Mouse (Mus musculus): ENCODE data around the gene Il12b. TPM values are rescaled to one million over a fixed set of nuclear protein-coding genes. Genes with fewer than 3 reads are reported as not detected.

Gene Il12b
- total and polyA plus RNA-seq, 2 experiments from 2014 or later = not detected

DNA sequence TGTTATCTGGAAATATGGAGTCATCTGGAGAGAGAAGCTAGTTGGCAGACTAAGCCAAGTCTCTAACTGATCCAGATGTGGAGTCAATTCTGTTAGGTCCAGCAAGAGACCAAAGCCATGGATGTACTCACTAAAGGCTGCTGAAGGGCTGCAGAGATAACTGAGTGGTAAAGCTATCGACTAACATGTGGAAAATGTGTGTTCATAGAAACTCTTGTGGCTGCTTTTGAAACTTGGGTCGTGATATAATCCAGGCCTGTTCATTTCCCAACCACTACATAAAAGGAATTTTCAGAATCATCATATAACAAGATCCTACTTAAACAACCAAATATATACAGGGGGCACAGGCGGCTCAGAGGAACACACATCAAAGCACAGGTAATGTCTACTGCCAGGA lies 2.3 kb upstream of the Il12b start:
- no peak for ATAC-seq
- no peaks in the 10 kb centered on the region for H3K27me3 ChIP-seq (ENCODE audit: insufficient read depth, low read length)
- no peaks in the 10 kb centered on the region for H3K9me3 ChIP-seq (ENCODE audit: low read length)
- H3K27ac ChIP-seq = no peak overlapping the region
- peaks cover 4% of the 10 kb centered on the region; the same call in 1 of the 2 replicates for H3K4me1 ChIP-seq (ENCODE audit: insufficient read depth, low read length)
- no peak overlapping the region for H3K4me3 ChIP-seq (ENCODE audit: low read length)
- no peaks in the 10 kb centered on the region for H3K36me3 ChIP-seq (ENCODE audit: insufficient read depth, low read length)
- no peak overlapping the region for H3K4me2 ChIP-seq (ENCODE audit: low read depth, low read length)
- 87% methylated on average over 3 of the region's 3 CpGs for WGBS
- DNase-seq (ENCODE audit: low spot score) = no peak
- TF ChIP-seq CTCF (IDR thresholded peaks at IDR 0.05; ENCODE audit: low read depth) = no peak
- H3K9ac ChIP-seq (replicated peaks; ENCODE audit: low read length) = no peak overlapping the region

DNA sequence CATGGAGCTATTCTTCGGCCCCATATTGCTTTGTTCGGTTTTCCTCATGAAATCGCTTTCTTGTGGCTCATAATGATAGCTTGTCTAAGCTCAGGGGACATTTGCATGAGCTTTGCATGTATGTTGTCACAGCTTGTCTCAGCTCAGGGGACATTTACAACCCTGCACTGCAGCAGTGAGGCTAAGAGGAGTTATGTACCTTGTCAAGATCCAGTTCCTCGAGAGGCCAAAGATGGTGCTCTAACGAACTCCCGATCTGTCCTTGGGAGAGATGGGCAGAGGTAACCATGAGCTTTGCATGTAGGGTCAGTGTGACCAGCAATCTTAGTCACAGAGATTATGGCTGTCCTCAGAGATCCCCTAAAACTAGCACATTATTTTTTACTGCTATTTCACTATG lies 1.5 kb upstream of the Il12b start:
- H3K27me3 ChIP-seq (ENCODE audit: insufficient read depth, low read length) = no peaks in the 10 kb centered on the region
- peaks cover 7% of the 10 kb centered on the region; the same call in 1 of the 2 replicates for H3K4me1 ChIP-seq (ENCODE audit: insufficient read depth, low read length)
- DNase-seq (ENCODE audit: low spot score) (no peak), ATAC-seq (no peak)
- no peaks in the 10 kb centered on the region for H3K36me3 ChIP-seq (ENCODE audit: insufficient read depth, low read length)
- no peak overlapping the region for H3K4me3 ChIP-seq (ENCODE audit: low read length)
- 70% methylated on average over 6 of the region's 6 CpGs for WGBS
- no peaks in the 10 kb centered on the region for H3K9me3 ChIP-seq (ENCODE audit: low read length)
- peak overlapping the region; percentile 60 for H3K4me2 ChIP-seq (ENCODE audit: low read depth, low read length)
- H3K27ac ChIP-seq = no peak overlapping the region
- no peak for TF ChIP-seq CTCF (IDR thresholded peaks at IDR 0.05; ENCODE audit: low read depth)
- no peak overlapping the region for H3K9ac ChIP-seq (replicated peaks; ENCODE audit: low read length)

DNA sequence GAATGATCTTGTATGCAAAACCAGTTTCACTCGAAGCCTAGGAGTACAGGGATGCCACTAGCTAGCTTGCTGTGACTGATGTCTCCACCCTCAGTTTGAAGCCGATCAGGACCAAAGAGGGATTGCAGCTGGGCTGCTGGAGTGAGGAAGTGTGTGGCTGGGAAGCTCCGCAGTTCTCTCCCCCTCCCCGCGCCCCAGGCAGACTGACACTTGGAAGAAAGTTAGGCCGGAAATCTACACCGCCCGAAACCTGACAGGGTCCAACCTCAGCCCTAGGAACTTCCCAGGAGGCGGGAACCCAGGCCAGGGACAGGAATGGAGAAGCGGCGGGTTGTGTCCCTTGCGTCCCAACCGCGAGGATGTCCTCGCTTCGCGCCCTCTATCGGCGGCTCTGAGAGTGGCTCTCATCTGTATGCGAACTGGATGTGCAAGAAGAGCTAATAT lies 1.1 kb upstream of the Il12b start:
- DNase-seq (ENCODE audit: low spot score) = peak; percentile 88
- 1% methylated on average over 20 of the region's 20 CpGs for WGBS
- peak overlapping the region; percentile 60 for H3K4me2 ChIP-seq (ENCODE audit: low read depth, low read length)
- TF ChIP-seq CTCF (IDR thresholded peaks at IDR 0.05; ENCODE audit: low read depth) = peak; percentile 84
- no peaks in the 10 kb centered on the region for H3K36me3 ChIP-seq (ENCODE audit: insufficient read depth, low read length)
- H3K27me3 ChIP-seq (ENCODE audit: insufficient read depth, low read length) = no peaks in the 10 kb centered on the region
- peaks cover 7% of the 10 kb centered on the region; the same call in 1 of the 2 replicates for H3K4me1 ChIP-seq (ENCODE audit: insufficient read depth, low read length)
- peak; percentile 77 for ATAC-seq
- no peaks in the 10 kb centered on the region for H3K9me3 ChIP-seq (ENCODE audit: low read length)
- peak overlapping the region; percentile 27 for H3K4me3 ChIP-seq (ENCODE audit: low read length)
- no peak overlapping the region for H3K27ac ChIP-seq
- 0 out of 2 replicates have a peak overlapping the region, but pooled peaks have one; percentile 17 for H3K9ac ChIP-seq (replicated peaks; ENCODE audit: low read length)

DNA sequence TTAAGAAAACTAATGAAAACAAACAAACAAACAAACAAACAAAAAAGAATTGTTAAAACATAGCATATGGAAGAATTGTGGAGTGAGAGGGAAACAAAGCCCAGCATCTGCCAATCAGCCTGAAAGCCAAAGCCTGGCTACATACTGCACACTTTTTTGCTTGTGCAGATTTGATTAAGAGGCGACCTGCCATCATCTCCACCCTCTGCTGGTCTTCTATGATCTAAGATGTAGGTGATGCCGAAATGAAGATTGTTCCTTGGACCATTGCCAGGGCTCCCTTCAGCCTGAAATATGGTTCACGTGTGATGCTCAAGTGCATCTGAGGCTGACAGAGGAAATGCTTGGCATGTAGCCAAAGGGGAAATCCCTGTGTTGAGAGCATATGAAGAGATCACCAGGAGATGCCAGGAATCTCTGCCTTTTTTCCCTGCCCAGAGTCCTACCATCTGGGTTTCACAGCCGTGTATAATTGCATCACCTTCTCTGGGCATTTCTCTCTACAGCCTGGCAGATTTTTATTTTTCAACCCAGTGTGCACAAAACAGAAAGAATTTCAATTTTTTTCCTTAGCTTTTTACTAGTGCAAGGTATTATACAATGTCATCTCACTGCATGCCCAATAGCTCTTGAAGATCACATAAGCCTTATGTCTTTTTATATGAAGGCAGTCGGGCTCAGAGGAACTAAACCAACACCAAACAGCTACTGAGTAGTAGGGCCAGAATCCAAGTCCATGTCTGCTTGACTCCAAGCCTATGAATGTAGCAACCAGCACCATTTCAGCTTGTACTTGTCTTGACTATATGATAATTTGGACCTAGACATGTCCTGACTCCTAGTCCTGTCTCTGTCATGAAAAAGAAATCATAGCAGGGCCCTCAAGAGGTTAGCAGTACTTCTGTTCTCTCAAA lies 2.0 kb downstream of the Il12b start:
- no peak overlapping the region for H3K27ac ChIP-seq
- TF ChIP-seq CTCF (IDR thresholded peaks at IDR 0.05; ENCODE audit: low read depth) = no peak
- ATAC-seq = peak; percentile 87

DNA sequence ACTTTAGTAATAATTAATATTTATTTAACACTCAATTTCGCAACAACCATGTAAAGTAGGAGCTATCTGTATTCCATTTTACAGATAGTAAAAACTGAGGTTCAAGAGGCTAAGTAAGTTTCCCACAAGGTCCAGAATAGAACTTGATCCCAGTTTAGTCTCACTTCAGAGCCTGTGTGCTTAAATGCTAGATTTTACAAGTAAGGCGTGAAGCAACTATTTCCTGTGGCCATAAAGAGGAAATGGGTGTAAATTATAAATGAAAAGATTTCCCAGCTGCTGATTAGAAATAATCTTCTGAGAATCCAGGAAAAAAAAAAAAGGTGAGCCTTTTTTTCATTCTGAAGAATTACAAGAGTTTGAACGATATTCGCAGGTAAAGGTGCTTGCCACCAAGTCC lies 5.2 kb downstream of the Il12b start:
- H3K36me3 ChIP-seq (ENCODE audit: insufficient read depth, low read length) = no peaks in the 10 kb centered on the region
- ATAC-seq (no peak), DNase-seq (ENCODE audit: low spot score) (no peak)
- H3K27me3 ChIP-seq (ENCODE audit: insufficient read depth, low read length) = no peaks in the 10 kb centered on the region
- no peaks in the 10 kb centered on the region for H3K9me3 ChIP-seq (ENCODE audit: low read length)
- peaks cover 7% of the 10 kb centered on the region; the same call in 1 of the 2 replicates for H3K4me1 ChIP-seq (ENCODE audit: insufficient read depth, low read length)
- no peak overlapping the region for H3K4me2 ChIP-seq (ENCODE audit: low read depth, low read length)
- WGBS = 90% methylated on average over 4 of the region's 4 CpGs
- H3K4me3 ChIP-seq (ENCODE audit: low read length) = no peak overlapping the region
- no peak for TF ChIP-seq CTCF (IDR thresholded peaks at IDR 0.05; ENCODE audit: low read depth)
- H3K27ac ChIP-seq = no peak overlapping the region
- no peak overlapping the region for H3K9ac ChIP-seq (replicated peaks; ENCODE audit: low read length)

More for the DNA sequence above, 2.0 kb downstream of the Il12b start:
- peak; percentile 93 for DNase-seq (ENCODE audit: low spot score)
- H3K27me3 ChIP-seq (ENCODE audit: insufficient read depth, low read length) = no peaks in the 10 kb centered on the region
- WGBS = 28% methylated on average over 5 of the region's 5 CpGs
- no peak overlapping the region for H3K4me2 ChIP-seq (ENCODE audit: low read depth, low read length)
- no peaks in the 10 kb centered on the region for H3K36me3 ChIP-seq (ENCODE audit: insufficient read depth, low read length)
- H3K9me3 ChIP-seq (ENCODE audit: low read length) = no peaks in the 10 kb centered on the region
- H3K4me3 ChIP-seq (ENCODE audit: low read length) = no peak overlapping the region
- H3K4me1 ChIP-seq (ENCODE audit: insufficient read depth, low read length) = peaks cover 7% of the 10 kb centered on the region; the same call in 1 of the 2 replicates
- no peak overlapping the region for H3K9ac ChIP-seq (replicated peaks; ENCODE audit: low read length)

DNA sequence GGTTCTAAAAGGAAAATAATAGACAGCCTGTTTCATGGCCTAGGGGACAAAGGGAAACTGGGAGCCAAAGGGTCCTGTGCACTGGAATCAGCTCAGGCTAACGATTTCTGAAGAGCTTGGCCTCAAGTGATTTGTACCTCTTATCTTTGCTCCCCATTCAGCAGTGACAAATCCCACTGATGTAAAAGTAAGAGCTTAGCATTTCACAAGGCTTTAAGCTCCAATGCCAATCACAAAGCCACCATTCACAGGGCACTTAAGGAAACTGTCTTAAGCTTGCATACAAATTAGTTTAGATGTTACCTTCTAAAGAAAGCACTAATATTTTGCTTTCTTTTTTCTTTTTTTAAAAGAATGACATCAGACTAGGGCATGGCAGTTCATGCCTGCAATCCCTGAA lies 6.1 kb downstream of the Il12b start:
- H3K27ac ChIP-seq = no peak overlapping the region
- H3K36me3 ChIP-seq (ENCODE audit: insufficient read depth, low read length) = no peaks in the 10 kb centered on the region
- no peak for TF ChIP-seq CTCF (IDR thresholded peaks at IDR 0.05; ENCODE audit: low read depth)
- H3K27me3 ChIP-seq (ENCODE audit: insufficient read depth, low read length) = no peaks in the 10 kb centered on the region
- no peak for ATAC-seq
- no peak overlapping the region for H3K9ac ChIP-seq (replicated peaks; ENCODE audit: low read length)
- no peak for DNase-seq (ENCODE audit: low spot score)
- no peaks in the 10 kb centered on the region for H3K9me3 ChIP-seq (ENCODE audit: low read length)
- no peak overlapping the region for H3K4me2 ChIP-seq (ENCODE audit: low read depth, low read length)
- no peak overlapping the region for H3K4me3 ChIP-seq (ENCODE audit: low read length)
- WGBS = 16% methylated on average over 1 of the region's 1 CpGs
- H3K4me1 ChIP-seq (ENCODE audit: insufficient read depth, low read length) = peaks cover 7% of the 10 kb centered on the region; the same call in 1 of the 2 replicates

DNA sequence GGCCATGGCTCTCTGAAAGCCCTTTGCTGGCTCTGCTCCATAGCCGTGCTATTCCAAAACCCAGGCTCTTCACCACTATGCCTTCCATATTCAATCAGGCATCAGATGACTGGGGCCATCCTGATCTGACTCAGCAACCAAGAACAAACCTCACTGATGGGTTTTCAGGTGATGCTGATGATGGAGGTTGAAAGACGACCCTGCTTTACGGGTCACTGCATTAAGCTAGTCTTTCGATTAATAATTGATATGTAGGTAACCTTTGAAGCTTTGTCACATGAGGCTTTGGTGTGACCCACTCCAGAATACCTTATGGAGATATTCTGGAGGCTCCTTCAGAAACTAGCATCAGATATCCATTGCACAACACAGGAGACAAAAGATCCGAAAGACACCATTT lies 6.6 kb downstream of the Il12b start:
- ATAC-seq = no peak
- H3K9ac ChIP-seq (replicated peaks; ENCODE audit: low read length) = no peak overlapping the region
- H3K4me3 ChIP-seq (ENCODE audit: low read length) = no peak overlapping the region
- no peaks in the 10 kb centered on the region for H3K36me3 ChIP-seq (ENCODE audit: insufficient read depth, low read length)
- H3K4me1 ChIP-seq (ENCODE audit: insufficient read depth, low read length) = peaks cover 7% of the 10 kb centered on the region; the same call in 1 of the 2 replicates
- 72% methylated on average over 5 of the region's 5 CpGs for WGBS
- no peak overlapping the region for H3K27ac ChIP-seq
- DNase-seq (ENCODE audit: low spot score) = no peak
- no peak overlapping the region for H3K4me2 ChIP-seq (ENCODE audit: low read depth, low read length)
- H3K27me3 ChIP-seq (ENCODE audit: insufficient read depth, low read length) = no peaks in the 10 kb centered on the region
- no peaks in the 10 kb centered on the region for H3K9me3 ChIP-seq (ENCODE audit: low read length)
- TF ChIP-seq CTCF (IDR thresholded peaks at IDR 0.05; ENCODE audit: low read depth) = no peak
